Mouse (Mus musculus) CD4-positive helper T cell, adult 2 months (primary cell): ENCODE measurements around the gene Eepd1.

Experiments used
- DNase-seq: peaks from one replicate; pipeline ENCODE4 v3.0.0-alpha.2; 2012; ENCODE audit warnings: low read depth, missing footprints, low spot score

Gene Eepd1

GRCm38 (mm10) chr9:25489221-25489960 lies 8.0 kb downstream of the Eepd1 start:
- no peak for DNase-seq

GRCm38 (mm10) chr9:25490278-25491145 lies 9.2 kb downstream of the Eepd1 start:
- DNase-seq: no peak

GRCm38 (mm10) chr9:25493918-25494317 lies 12.6 kb downstream of the Eepd1 start:
- DNase-seq: no peak

GRCm38 (mm10) chr9:25495601-25496000 lies 14.3 kb downstream of the Eepd1 start:
- DNase-seq: no peak

- no peak for DNase-seq
These were observed 14.8 kb downstream of the Eepd1 start for GRCm38 (mm10) chr9:25496196-25496595.

GRCm38 (mm10) chr9:25496703-25497102 lies 15.4 kb downstream of the Eepd1 start:
- DNase-seq: no peak

GRCm38 (mm10) chr9:25498770-25499169 lies 17.4 kb downstream of the Eepd1 start:
- DNase-seq: no peak

GRCm38 (mm10) chr9:25499306-25499705 lies 18.0 kb downstream of the Eepd1 start:
- no peak for DNase-seq

- no peak for DNase-seq
These were observed 18.7 kb downstream of the Eepd1 start for GRCm38 (mm10) chr9:25500031-25500430.

- no peak for DNase-seq
These were observed 27.5 kb downstream of the Eepd1 start for GRCm38 (mm10) chr9:25508825-25509224.

GRCm38 (mm10) chr9:25510572-25510971 lies 29.2 kb downstream of the Eepd1 start:
- DNase-seq: no peak

GRCm38 (mm10) chr9:25513050-25513449 lies 31.7 kb downstream of the Eepd1 start:
- DNase-seq: no peak

GRCm38 (mm10) chr9:25513556-25513955 lies 32.2 kb downstream of the Eepd1 start:
- DNase-seq: no peak

- DNase-seq: no peak
These were observed 35.3 kb downstream of the Eepd1 start for GRCm38 (mm10) chr9:25516640-25517039.

- no peak for DNase-seq
These were observed 36.6 kb downstream of the Eepd1 start for GRCm38 (mm10) chr9:25517982-25518381.

GRCm38 (mm10) chr9:25519193-25519592 lies 37.8 kb downstream of the Eepd1 start:
- no peak for DNase-seq

GRCm38 (mm10) chr9:25520826-25521225 lies 39.5 kb downstream of the Eepd1 start:
- DNase-seq: no peak

- DNase-seq: no peak
These were observed 40.5 kb downstream of the Eepd1 start for GRCm38 (mm10) chr9:25521825-25522224.

GRCm38 (mm10) chr9:25526516-25526915 lies 45.2 kb downstream of the Eepd1 start:
- no peak for DNase-seq

- no peak for DNase-seq
These were observed 45.6 kb downstream of the Eepd1 start for GRCm38 (mm10) chr9:25526927-25527337.

GRCm38 (mm10) chr9:25527359-25528038 lies 46.2 kb downstream of the Eepd1 start:
- no peak for DNase-seq

GRCm38 (mm10) chr9:25531627-25532026 lies 50.3 kb downstream of the Eepd1 start:
- DNase-seq: no peak
